Mouse (Mus musculus) layer of hippocampus, postnatal 14 days (tissue): ENCODE data around the gene Junb. TPM values are rescaled to one million over a fixed set of nuclear protein-coding genes. Genes with fewer than 3 reads are reported as not detected.
A peak's percentile ranks its signal among the peaks of the same experiment; 100 is the strongest.

ENCODE experiments used
- DNase-seq, 2 experiments: peaks; one replicate each; pipeline ENCODE4 v3.0.0; 2021 to 2022; ENCODE audit warnings: low spot score in 2 of 2, mixed read lengths in 1 of 2
- total RNA-seq, 2 experiments: library from RNA; stranded (reverse); gene quantifications; 2 replicates each; pipeline ENCODE4 v1.2.3; 2021

The Junb gene
- total RNA-seq, 2 experiments from 2014 or later: 45.5 to 54.7 TPM

DNA sequence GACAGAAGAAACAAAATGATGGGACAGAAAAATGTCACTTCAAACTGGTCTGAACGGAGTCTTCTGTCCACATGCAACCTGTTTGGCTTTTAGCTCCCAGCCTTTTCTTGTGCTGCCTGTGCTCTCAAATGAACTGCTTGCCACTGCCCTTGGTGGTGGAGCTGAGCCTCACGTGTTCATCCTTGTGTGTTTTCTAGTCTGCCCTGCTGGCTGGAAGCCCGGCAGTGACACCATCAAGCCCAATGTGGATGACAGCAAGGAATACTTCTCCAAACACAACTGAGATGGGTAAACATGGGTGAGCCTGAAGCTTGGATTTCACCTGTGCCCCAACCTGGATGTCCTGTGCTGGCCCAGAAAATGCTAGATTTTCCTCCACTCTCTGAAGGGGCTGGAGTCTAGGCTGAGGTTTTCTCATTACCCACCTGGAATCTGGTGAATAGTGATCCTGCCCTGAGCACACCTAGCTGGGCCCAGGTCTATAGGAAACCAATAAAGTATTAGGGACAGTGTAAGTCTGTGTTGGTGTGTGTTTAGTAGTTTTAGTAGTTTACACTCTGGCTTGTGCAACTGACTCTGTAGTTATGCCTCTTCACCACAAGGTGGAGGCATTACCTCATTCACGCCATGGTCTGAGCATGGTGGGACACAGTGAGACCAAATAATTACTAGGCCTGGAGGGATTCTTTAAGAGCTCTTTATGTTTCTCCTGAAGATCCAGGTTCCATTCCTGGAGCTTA lies 4.5 kb downstream of the Junb start:
- DNase-seq: peak in 1 of 2 experiments; percentile 79

GRCm38 (mm10) chr8:84973079-84973478 lies 5.4 kb downstream of the Junb start:
- no peak for DNase-seq

- DNase-seq: no peak
Measured at GRCm38 (mm10) chr8:84970913-84971312, 7.6 kb downstream of the Junb start.

GRCm38 (mm10) chr8:84970135-84970790 lies 8.3 kb downstream of the Junb start:
- no peak for DNase-seq

GRCm38 (mm10) chr8:84969241-84970134 lies 9.0 kb downstream of the Junb start, which contains the start of the genes Gm49661, Prdx2 and Rnaseh2a:
TSS of gene Gm49661 (minus strand) at chr8:84969433.
TSS of gene Prdx2 (plus strand) at chr8:84969587.
TSS of gene Rnaseh2a (minus strand) at chr8:84969767.
- DNase-seq: peak; percentile 68 to 79

- DNase-seq: no peak
Measured at GRCm38 (mm10) chr8:84968650-84969049, 9.9 kb downstream of the Junb start.

DNA sequence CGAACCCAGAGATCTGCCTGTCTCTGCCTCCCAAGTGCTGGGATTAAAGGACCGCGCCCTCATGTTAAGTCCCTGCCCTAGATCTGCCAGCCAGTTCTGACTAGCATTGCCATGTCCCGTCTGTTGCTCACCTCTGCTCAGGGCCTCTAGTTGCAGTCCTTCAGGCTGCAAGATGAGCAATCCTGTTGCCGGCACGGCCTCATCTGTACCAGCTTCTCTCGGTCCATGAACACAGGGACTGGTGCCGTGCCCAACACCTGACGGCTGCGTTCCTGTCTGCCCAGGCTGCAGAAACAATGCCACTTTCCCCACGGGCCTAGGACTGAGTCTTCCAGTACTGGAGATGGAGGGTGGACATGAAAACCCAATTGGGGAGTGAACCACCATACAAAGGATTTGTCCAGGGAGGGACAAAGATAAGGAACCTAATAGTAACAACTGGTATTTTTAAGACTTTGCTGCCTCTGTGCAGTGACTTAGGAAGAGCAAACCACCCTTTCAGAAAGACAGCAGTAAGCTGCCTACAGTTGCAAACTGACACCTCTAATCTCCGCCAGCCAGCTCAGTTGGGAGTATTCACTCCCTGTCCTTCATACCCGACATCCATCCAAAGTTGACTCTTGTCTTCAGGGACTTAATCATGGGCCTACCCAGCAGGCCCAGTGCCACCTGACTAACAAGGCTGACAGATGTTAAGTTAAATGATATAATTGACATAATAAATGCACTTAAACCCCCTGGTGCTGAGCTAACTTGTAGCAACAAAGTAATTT lies 10.8 kb downstream of the Junb start:
- no peak for DNase-seq

GRCm38 (mm10) chr8:84966603-84967002 lies 11.9 kb downstream of the Junb start:
- DNase-seq: no peak

- peak; percentile 84 to 95 for DNase-seq
Measured at GRCm38 (mm10) chr8:84965731-84966291, 12.7 kb downstream of the Junb start.

DNA sequence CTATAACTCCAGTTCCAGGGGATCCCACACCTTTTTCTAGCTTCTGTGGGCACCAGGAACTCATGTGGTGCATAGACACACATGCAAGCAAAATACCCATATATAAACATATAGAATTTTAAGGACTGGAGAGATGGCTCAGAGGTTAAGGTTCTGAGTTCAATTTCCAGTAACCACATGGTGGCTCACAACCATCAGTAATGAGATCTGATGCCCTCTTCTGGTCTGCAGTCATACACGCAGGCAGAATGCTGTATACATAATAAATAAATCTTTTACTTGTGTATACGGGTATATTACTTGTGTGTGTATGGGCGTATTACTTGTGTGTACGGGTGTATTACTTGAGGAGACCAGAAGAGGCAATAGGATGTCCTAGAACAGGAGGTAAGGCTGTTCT lies 14.6 kb downstream of the Junb start:
- DNase-seq: no peak

DNA sequence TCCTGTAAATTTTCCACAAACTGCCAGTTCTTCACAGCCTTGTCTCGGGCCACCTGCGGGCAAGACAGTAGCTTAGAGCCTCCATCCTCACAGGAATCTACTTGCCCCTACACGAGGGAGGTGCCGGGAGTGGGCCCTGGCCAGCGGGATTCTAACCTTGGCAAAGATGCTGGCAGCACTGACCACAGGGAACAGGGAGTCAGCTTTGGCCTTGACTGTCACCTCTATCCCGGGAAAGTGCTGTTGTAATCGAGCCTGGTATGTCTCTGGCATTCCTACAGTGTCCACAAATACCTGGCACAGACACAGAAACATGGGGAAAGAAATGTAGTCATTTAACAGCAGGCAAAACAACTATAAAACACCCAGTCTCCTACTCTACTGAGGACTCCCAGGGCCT lies 18.7 kb downstream of the Junb start:
- no peak for DNase-seq

- DNase-seq: peak; percentile 49 to 76
Measured at GRCm38 (mm10) chr8:84956768-84957167, 21.8 kb downstream of the Junb start.

DNA sequence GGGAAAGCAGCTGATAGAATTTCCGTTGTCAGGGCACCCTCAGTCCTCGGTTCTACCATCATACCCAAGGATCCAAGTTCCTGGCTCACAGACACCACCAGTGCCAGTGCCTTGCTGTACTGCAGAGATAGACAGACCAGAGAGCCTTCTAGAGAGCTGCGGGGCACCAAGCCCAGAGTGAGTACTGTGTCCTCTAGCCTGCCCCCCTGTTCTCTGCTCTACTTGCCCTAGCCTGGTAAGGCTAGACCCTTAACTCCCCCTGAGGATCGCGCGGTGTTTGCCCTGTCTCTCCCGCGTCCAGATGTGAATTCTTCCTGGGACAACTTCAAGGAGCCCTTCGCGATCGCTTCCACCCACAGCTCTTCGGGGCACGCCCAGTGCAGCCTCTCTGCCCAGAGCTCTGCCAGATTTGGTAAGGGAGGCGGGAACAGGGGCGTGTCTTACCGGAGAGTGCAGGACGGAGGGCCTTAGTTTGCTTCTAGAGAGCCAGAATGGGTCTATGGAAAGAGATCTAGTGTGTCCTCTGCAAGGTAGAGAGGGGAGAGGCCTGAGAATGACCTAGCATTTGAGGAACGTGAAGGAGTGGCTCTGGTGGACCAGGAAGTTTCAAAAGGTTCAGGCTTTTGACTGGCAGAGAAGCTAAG lies 25.8 kb downstream of the Junb start:
- no peak for DNase-seq

DNA sequence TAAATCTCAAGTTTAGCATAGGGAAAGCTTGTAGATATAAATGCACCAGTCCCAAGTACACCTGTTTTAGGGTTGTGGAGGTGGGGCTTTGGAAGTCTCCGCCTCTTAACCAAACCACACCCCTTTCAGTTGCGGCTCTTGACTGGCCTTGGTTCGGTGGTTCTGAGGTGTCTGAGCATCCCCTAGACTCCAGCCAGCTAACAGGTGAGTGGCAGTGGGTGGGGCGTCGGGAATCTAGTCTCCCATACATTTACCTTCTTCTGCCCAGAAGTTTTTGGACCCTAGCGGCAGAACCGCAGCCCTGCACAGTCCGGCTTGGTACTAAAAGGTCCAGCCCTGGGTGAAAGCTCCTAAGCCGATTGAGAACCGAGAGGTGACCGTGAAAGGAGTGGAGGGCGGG lies 28.8 kb downstream of the Junb start:
- DNase-seq: no peak

DNA sequence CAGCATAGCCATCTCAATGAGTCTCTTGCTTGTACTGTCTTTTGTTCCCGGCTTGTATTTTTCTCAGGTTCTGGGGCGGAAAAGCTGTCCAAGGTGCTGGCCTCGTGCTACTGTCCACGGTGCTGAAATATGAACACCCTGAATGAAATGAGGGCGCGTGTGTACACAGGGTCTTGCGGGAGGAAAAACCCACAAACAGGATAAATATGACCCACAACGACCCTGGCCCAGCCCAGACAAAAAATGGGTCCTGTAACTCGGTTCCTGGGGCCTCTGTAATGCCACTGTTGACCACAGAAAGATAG lies 31.3 kb downstream of the Junb start:
- DNase-seq: no peak

GRCm38 (mm10) chr8:84946528-84947240 lies 31.8 kb downstream of the Junb start, which contains the start of gene Rtbdn:
TSS of gene Rtbdn (plus strand) at chr8:84946991.
- no peak for DNase-seq

GRCm38 (mm10) chr8:84945633-84946527 lies 32.6 kb downstream of the Junb start:
- DNase-seq: peak in 1 of 2 experiments; percentile 47

DNA sequence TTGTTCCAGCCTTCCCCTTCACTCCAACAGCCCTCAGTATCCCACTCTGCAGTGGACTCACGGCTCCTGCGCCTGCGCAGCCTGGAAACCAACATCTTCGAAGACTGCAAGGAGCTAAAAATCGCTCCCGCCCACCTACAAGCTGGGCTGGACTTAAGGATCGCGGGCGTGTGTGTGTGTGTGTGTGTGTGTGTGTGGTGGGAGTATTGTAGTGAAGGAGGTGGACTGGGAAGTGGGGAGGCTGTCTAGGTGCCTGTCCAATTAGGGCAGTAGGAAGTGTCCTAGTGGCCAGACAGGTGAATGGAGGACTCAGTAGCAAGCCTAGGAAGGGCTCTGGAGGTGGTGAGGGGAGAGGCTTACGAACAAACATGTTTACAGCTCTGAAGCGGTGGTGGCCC lies 33.3 kb downstream of the Junb start:
- DNase-seq: peak in 1 of 2 experiments; percentile 45
